Mouse (Mus musculus): Measurements from ENCODE around the gene N6amt1. TPM values are rescaled to one million over a fixed set of nuclear protein-coding genes. Genes with fewer than 3 reads are reported as not detected.
A peak's percentile ranks its signal among the peaks of the same experiment; 100 is the strongest.

N6amt1 gene
- polyA plus RNA-seq, 1 experiment from 2014 or later, result 19.3 TPM

DNA sequence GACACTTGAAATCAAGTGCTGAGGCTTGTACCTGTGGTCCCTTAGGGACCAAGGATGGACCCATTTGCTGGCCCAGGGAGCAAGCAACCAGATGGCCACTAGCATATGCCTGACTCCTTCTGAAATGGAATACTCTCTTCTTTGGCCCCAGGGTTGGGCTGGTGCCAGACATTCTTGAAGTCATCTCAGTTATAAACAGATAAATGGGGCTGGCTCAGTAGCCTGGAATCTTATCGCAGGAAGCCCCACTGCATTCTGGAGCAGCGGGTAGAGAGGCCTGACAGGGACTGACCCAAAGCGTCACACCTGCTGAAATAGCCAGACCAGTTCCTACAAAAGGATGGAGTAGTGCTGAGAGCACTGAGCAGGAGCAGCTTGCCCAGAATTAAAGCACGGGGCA, 10.2 kb downstream of the N6amt1 start:
- Histone ChIP-seq H3K4me3 (ENCODE audit: low read depth, low read length) (no peak overlapping the region), H3K36me3 (ENCODE audit: control insufficient read depth, insufficient read depth, low read length) (peaks cover 3% of the 10 kb centered on the region; the same call in 1 of the 2 replicates), H3K27me3 (ENCODE audit: control insufficient read depth, insufficient read depth, low read length) (no peaks in the 10 kb centered on the region), H3K27ac (ENCODE audit: low read depth, low read length) (no peak overlapping the region), H3K9me3 (ENCODE audit: control insufficient read depth, low read length) (no peaks in the 10 kb centered on the region), H3K9ac (ENCODE audit: low read depth, low read length) (no peak overlapping the region), H3K4me1 (replicated peaks; ENCODE audit: control insufficient read depth, insufficient read depth, low read length) (no peaks in the 10 kb centered on the region), H3K4me2 (replicated peaks; ENCODE audit: low read depth, low read length) (no peak overlapping the region)
- ATAC-seq (ENCODE audit: low FRiP score), result no peak
- DNase-seq (ENCODE audit: low spot score), result no peak
- WGBS, result 92% methylated on average over 4 of the region's 4 CpGs

GRCm38 (mm10) chr16:87366035-87366434, 12.1 kb downstream of the N6amt1 start:
- Histone ChIP-seq H3K4me1 (replicated peaks; ENCODE audit: control insufficient read depth, insufficient read depth, low read length) (no peaks in the 10 kb centered on the region), H3K36me3 (ENCODE audit: control insufficient read depth, insufficient read depth, low read length) (peaks cover 3% of the 10 kb centered on the region; the same call in 1 of the 2 replicates), H3K27me3 (ENCODE audit: control insufficient read depth, insufficient read depth, low read length) (no peaks in the 10 kb centered on the region), H3K9me3 (ENCODE audit: control insufficient read depth, low read length) (no peaks in the 10 kb centered on the region), H3K9ac (ENCODE audit: low read depth, low read length) (no peak overlapping the region), H3K27ac (ENCODE audit: low read depth, low read length) (no peak overlapping the region), H3K4me2 (replicated peaks; ENCODE audit: low read depth, low read length) (no peak overlapping the region), H3K4me3 (ENCODE audit: low read depth, low read length) (no peak overlapping the region)
- ATAC-seq (ENCODE audit: low FRiP score), result no peak
- DNase-seq (ENCODE audit: low spot score), result no peak
- 68% methylated on average over 10 of the region's 10 CpGs for WGBS

DNA sequence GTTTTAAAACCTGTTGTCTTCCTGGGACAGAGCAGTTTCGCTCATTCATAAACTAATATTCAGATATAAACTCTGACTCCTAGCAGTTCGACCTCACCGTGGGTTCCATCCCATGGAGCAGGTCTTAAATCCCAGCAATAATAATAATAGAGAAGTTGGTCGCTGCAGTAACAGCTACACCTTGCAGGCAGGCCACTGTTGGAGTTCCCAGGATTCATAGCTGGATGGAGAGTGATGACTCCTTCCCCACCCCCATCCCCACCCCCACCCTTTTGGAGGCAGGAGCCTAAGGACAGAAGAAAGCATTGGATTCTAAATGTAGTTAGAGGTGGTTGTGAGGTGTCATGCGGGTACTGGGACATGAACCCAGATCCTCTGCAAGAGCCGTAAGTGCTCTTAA, 12.5 kb downstream of the N6amt1 start:
- ATAC-seq (ENCODE audit: low FRiP score) (no peak), DNase-seq (ENCODE audit: low spot score) (no peak)
- H3K9ac ChIP-seq (ENCODE audit: low read depth, low read length), result no peak overlapping the region
- WGBS, result 93% methylated on average over 6 of the region's 6 CpGs
- H3K36me3 ChIP-seq (ENCODE audit: control insufficient read depth, insufficient read depth, low read length), result peaks cover 3% of the 10 kb centered on the region; the same call in 1 of the 2 replicates
- no peak overlapping the region for H3K27ac ChIP-seq (ENCODE audit: low read depth, low read length)
- H3K9me3 ChIP-seq (ENCODE audit: control insufficient read depth, low read length), result no peaks in the 10 kb centered on the region
- H3K4me1 ChIP-seq (replicated peaks; ENCODE audit: control insufficient read depth, insufficient read depth, low read length), result no peaks in the 10 kb centered on the region
- no peak overlapping the region for H3K4me2 ChIP-seq (replicated peaks; ENCODE audit: low read depth, low read length)
- no peak overlapping the region for H3K4me3 ChIP-seq (ENCODE audit: low read depth, low read length)
- H3K27me3 ChIP-seq (ENCODE audit: control insufficient read depth, insufficient read depth, low read length), result no peaks in the 10 kb centered on the region

DNA sequence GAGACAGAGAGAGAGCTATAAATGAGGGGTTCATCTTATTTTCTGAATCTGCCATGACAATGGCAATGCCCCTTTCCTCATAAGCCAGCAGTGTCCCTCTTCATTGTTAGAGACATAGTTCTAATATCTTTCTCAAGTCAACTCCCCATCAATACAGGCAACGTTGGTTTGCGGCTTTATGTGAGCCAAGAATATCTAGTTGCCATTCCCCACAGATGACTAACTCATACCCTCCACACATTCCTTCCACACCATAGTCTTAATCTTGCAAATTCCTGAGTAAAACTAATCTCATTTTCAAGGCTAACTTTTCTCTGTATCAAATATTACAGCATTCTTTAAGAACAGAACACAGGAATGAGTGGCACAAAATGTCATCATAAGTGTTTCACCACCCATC, 29.0 kb downstream of the N6amt1 start:
- no peak for ATAC-seq (ENCODE audit: low FRiP score)
- peaks cover 6% of the 10 kb centered on the region; the same call in 1 of the 2 replicates for H3K36me3 ChIP-seq (ENCODE audit: control insufficient read depth, insufficient read depth, low read length)

DNA sequence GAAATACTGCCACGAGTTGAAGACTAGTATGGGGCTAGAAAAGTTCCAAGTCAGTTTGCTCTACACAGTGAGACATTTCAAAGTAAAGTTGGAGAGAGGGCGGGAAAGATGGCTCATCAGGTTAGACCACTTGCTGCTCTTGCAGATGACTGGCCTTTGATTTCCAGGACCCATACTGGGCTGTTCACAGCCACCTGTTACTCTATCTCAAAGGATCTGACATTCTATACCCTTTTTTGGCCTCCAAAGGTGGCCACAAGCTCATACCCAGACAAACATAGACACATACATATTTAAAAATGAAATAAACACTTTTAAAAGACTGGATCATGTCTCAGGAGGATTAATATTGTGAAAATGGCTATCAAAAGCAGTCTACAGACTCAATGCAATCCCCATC, 30.4 kb downstream of the N6amt1 start:
- no peak overlapping the region for H3K4me2 ChIP-seq (replicated peaks; ENCODE audit: low read depth, low read length)
- H3K9ac ChIP-seq (ENCODE audit: low read depth, low read length), result no peak overlapping the region
- H3K4me3 ChIP-seq (ENCODE audit: low read depth, low read length), result no peak overlapping the region
- no peak for ATAC-seq (ENCODE audit: low FRiP score)
- no peak overlapping the region for H3K27ac ChIP-seq (ENCODE audit: low read depth, low read length)
- DNase-seq (ENCODE audit: low spot score), result no peak
- 82% methylated on average over 2 of the region's 2 CpGs for WGBS
- no peaks in the 10 kb centered on the region for H3K4me1 ChIP-seq (replicated peaks; ENCODE audit: control insufficient read depth, insufficient read depth, low read length)
- peaks cover 6% of the 10 kb centered on the region; the same call in 1 of the 2 replicates for H3K36me3 ChIP-seq (ENCODE audit: control insufficient read depth, insufficient read depth, low read length)
- no peaks in the 10 kb centered on the region for H3K9me3 ChIP-seq (ENCODE audit: control insufficient read depth, low read length)
- H3K27me3 ChIP-seq (ENCODE audit: control insufficient read depth, insufficient read depth, low read length), result no peaks in the 10 kb centered on the region

More for the DNA sequence above, 29.0 kb downstream of the N6amt1 start:
- no peaks in the 10 kb centered on the region for H3K27me3 ChIP-seq (ENCODE audit: control insufficient read depth, insufficient read depth, low read length)
- no peak overlapping the region for H3K4me3 ChIP-seq (ENCODE audit: low read depth, low read length)
- H3K4me2 ChIP-seq (replicated peaks; ENCODE audit: low read depth, low read length), result no peak overlapping the region
- no peak overlapping the region for H3K27ac ChIP-seq (ENCODE audit: low read depth, low read length)
- no peak for DNase-seq (ENCODE audit: low spot score)
- no peaks in the 10 kb centered on the region for H3K4me1 ChIP-seq (replicated peaks; ENCODE audit: control insufficient read depth, insufficient read depth, low read length)
- no peak overlapping the region for H3K9ac ChIP-seq (ENCODE audit: low read depth, low read length)
- WGBS, result 95% methylated on average over 2 of the region's 2 CpGs
- no peaks in the 10 kb centered on the region for H3K9me3 ChIP-seq (ENCODE audit: control insufficient read depth, low read length)

- Histone ChIP-seq H3K27me3 (ENCODE audit: control insufficient read depth, insufficient read depth, low read length) (no peaks in the 10 kb centered on the region), H3K27ac (ENCODE audit: low read depth, low read length) (no peak overlapping the region), H3K4me3 (ENCODE audit: low read depth, low read length) (no peak overlapping the region), H3K4me1 (replicated peaks; ENCODE audit: control insufficient read depth, insufficient read depth, low read length) (no peaks in the 10 kb centered on the region), H3K4me2 (replicated peaks; ENCODE audit: low read depth, low read length) (no peak overlapping the region), H3K9ac (ENCODE audit: low read depth, low read length) (no peak overlapping the region), H3K36me3 (ENCODE audit: control insufficient read depth, insufficient read depth, low read length) (no peaks in the 10 kb centered on the region), H3K9me3 (ENCODE audit: control insufficient read depth, low read length) (no peaks in the 10 kb centered on the region)
- no peak for DNase-seq (ENCODE audit: low spot score)
- 94% methylated on average over 3 of the region's 3 CpGs for WGBS
- ATAC-seq (ENCODE audit: low FRiP score), result no peak
Observed at GRCm38 (mm10) chr16:87387444-87387977, 33.5 kb downstream of the N6amt1 start.

- no peaks in the 10 kb centered on the region for H3K27me3 ChIP-seq (ENCODE audit: control insufficient read depth, insufficient read depth, low read length)
- no peaks in the 10 kb centered on the region for H3K4me1 ChIP-seq (replicated peaks; ENCODE audit: control insufficient read depth, insufficient read depth, low read length)
- 52% methylated on average over 16 of the region's 16 CpGs for WGBS
- H3K36me3 ChIP-seq (ENCODE audit: control insufficient read depth, insufficient read depth, low read length), result peaks cover 4% of the 10 kb centered on the region; the same call in 1 of the 2 replicates
- no peak overlapping the region for H3K27ac ChIP-seq (ENCODE audit: low read depth, low read length)
- peak; percentile 79 for ATAC-seq (ENCODE audit: low FRiP score)
- H3K4me2 ChIP-seq (replicated peaks; ENCODE audit: low read depth, low read length), result no peak overlapping the region
- no peak overlapping the region for H3K9ac ChIP-seq (ENCODE audit: low read depth, low read length)
- H3K4me3 ChIP-seq (ENCODE audit: low read depth, low read length), result no peak overlapping the region
- no peaks in the 10 kb centered on the region for H3K9me3 ChIP-seq (ENCODE audit: control insufficient read depth, low read length)
- DNase-seq (ENCODE audit: low spot score), result peak; percentile 75
Observed at GRCm38 (mm10) chr16:87393813-87394548, 40.0 kb downstream of the N6amt1 start.

DNA sequence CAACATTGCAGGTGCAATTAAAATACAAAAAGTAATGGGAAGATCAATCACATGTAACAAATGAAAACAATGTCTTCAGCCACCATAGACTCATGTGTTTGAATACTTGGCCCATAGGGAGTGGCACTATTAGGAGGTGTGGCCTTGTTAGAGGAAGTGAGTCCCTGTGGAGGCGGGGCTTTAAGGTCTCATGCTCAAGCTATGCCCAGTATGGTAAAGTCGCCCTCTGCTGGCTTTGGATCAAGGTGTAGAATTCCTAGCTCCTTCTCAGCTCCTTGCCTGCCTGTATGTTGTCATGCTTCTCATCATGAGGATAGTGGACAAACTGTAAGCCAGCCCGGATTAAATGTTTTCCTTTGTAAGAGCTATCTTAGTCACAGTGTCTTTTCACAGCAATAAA, 51.0 kb downstream of the N6amt1 start:
- no peak for ATAC-seq (ENCODE audit: low FRiP score)
- WGBS, result 86% methylated on average over 3 of the region's 3 CpGs

More for the DNA sequence above, 51.0 kb downstream of the N6amt1 start:
- 0 out of 2 replicates have a peak, but pooled peaks cover 4% of the 10 kb centered on the region for H3K36me3 ChIP-seq (ENCODE audit: control insufficient read depth, insufficient read depth, low read length)
- H3K9ac ChIP-seq (ENCODE audit: low read depth, low read length), result no peak overlapping the region
- no peak overlapping the region for H3K4me2 ChIP-seq (replicated peaks; ENCODE audit: low read depth, low read length)
- no peak overlapping the region for H3K4me3 ChIP-seq (ENCODE audit: low read depth, low read length)
- no peaks in the 10 kb centered on the region for H3K27me3 ChIP-seq (ENCODE audit: control insufficient read depth, insufficient read depth, low read length)
- no peaks in the 10 kb centered on the region for H3K9me3 ChIP-seq (ENCODE audit: control insufficient read depth, low read length)
- no peak overlapping the region for H3K27ac ChIP-seq (ENCODE audit: low read depth, low read length)
- DNase-seq (ENCODE audit: low spot score), result no peak
- no peaks in the 10 kb centered on the region for H3K4me1 ChIP-seq (replicated peaks; ENCODE audit: control insufficient read depth, insufficient read depth, low read length)
